Mouse (Mus musculus): ENCODE data around the gene Cep112. TPM values are rescaled to one million over a fixed set of nuclear protein-coding genes. Genes with fewer than 3 reads are reported as not detected.
A peak's percentile ranks its signal among the peaks of the same experiment; 100 is the strongest.

The Cep112 gene
- total RNA-seq, 2 experiments from 2014 or later, result 0.12 TPM; not detected in 1

DNA sequence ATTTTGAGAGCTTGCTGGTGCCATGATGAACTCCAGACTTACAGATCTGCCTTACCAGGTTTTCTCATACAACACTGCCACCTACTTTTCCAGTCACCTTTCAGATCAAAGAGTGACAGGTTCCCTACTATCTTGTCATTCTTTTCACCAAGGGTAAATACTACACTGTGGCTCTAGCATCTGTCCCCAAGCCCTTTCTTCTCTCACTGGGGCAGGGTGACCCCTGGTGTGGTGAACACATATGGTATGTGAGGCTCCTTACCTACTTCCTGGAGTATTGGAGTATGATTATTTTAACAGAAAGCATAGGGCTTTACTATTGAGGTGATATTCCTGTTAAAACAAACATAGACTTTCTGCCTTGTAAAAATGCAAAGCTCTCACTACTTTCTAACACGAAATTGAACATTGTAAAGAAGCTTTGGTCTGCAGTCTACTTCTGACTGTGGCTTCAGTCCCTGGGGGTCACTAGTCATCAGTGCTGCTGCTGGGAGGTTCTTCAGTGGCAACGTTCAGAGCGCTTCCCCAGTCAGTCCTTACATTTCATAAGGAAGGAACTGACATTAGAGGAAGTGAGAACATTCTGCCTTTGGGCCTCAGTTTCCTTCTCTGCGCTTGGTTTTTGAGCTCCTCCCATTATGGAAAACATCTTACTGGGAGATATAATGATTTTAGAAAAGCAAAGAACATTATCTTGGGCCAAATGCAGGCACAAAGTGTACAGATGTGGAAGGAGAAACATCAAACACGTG lies 168.4 kb downstream of the Cep112 start:
- ATAC-seq (replicated peaks; ENCODE audit: poor library complexity), result no peak

DNA sequence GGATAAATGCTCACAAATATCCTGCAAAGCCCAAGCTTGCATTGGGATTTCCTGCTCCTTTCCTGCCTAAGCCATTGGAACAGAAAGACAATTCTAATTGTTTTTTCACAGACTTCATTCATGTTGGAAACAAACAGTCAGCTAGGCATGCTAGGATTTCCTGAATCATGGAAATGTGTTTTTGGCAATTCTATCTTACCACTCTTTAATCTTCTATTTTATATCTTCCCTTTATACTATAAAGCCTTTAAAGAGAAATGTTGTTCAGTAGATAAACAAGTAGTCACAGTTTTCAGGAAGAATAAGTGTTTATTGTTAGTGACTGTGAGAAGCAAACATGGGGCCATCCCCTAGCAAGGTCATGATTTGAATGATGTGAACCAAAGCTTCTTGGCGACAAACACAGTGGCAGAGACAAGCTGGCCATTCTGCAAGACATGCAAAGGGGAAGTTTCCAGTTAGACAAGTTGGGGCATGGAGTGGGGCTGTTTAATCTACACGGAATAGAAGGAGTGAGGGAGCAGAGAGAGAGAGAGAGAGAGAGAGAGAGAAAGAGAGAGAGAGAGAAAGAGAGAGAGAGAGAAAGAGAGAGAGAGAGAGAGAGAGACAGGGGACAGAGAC lies 169.1 kb downstream of the Cep112 start:
- ATAC-seq (replicated peaks; ENCODE audit: poor library complexity), result no peak

DNA sequence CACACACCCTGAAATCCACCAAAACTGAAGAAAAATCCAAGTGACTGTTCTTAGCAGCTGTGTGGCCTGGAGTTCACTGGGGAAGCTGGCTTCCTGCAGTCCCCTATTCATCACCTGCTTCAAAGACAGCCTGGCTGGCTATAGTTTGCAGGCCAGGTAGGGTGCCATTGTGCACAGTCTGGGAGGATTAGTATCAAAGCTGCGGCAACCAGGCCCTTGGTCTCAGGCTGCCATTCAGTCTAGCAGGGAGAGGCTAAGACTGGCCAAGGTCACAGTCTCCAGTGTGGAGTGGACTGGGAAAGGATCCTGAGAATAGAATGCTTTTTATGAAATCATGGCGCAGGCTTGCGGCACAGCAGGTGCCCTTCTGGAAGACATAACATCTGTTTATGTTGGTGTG lies 180.3 kb downstream of the Cep112 start:
- ATAC-seq (replicated peaks; ENCODE audit: poor library complexity), result no peak

DNA sequence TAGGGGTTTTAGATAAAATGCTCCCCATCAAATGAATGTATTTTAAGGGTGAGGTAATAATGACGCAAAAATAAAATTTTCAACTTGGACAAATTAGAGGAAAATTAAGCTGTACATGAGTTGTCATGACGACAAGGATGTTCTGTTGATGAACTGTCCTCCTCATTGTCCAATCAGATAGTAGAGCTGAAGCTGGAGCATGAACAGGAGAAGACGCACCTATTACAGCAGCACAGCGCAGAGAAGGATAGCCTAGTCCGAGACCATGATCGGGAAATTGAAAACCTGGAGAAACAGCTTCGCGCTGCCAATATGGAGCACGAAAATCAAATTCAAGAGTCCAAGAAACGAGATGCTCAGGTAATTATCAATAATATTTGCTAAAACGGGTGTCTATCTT lies 181.0 kb downstream of the Cep112 start:
- no peak for ATAC-seq (replicated peaks; ENCODE audit: poor library complexity)

DNA sequence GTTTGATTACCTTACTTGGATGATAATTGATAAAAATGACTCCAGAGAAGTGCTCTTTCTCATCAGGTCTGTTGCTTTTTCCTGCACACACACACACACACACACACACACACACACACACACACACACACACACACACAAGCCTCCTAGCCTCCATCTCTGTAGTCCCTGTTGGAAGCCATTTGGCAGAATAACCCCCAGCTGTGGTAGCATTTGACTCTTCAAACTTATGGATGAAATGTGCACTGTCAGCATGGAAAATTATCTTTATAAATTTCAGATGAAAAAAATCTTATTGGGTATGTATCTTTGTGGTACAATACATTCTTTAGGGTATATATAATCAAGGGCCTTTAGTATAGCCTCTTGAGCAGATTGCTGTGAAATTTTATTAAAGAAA lies 181.8 kb downstream of the Cep112 start:
- ATAC-seq (replicated peaks; ENCODE audit: poor library complexity), result no peak

DNA sequence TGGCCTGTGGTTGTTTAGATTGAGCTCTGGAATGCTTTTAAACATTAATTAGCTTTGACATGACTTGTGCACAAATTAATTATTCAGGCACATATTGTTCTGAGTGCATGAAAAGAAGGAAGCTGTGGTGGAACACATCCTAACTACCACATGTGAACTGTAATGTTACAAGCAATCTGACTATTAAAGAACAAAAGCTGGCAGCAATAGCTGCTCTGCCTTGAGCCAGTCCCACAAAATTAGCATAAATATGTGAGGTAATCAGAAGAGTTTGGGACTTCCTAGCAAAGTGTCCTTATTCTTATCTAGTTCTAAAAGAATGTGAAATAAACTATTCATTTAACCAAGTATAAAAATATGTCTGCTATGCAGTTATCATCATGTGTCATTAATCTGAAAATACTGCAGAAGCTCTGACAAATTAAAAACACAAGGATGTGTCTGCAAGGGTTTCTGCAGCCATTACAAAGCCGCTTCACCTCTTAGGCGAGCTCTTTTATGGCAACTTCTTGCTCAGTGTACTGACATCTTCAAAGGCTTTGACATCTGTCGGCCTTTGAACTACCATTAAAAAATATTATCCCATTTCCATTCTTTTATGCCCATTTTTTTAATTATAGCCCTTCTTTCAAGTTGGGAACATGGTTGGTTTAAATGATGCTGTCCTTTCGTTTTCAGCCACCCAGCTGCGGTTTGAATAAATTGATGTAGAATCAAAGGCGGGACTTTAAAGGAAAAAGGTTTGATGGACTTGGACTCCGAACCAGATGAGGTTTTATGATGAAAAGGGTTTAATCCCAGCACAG lies 195.8 kb downstream of the Cep112 start:
- no peak for ATAC-seq (replicated peaks; ENCODE audit: poor library complexity)

DNA sequence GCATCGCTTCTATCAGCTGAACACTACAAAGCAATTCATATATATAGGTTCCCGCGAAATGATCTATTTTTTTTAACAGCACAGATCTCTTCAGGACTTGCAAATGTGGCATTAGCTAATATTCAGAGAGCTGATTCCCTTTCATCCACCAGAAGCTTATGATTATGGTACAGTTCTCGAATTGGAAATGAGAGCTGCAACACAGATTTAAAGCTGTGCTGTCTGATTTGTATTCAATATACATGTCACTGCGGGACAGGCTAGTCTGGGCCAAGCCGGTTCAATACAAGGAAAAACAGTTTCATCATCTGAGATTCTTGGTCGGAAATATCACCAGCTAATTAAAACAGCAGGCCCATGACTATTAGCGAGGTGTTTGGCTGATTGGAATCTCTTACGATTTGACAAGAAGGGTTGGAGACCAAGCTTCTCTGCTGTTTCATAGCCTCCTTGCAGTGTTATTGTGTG lies 196.5 kb downstream of the Cep112 start:
- no peak for ATAC-seq (replicated peaks; ENCODE audit: poor library complexity)

DNA sequence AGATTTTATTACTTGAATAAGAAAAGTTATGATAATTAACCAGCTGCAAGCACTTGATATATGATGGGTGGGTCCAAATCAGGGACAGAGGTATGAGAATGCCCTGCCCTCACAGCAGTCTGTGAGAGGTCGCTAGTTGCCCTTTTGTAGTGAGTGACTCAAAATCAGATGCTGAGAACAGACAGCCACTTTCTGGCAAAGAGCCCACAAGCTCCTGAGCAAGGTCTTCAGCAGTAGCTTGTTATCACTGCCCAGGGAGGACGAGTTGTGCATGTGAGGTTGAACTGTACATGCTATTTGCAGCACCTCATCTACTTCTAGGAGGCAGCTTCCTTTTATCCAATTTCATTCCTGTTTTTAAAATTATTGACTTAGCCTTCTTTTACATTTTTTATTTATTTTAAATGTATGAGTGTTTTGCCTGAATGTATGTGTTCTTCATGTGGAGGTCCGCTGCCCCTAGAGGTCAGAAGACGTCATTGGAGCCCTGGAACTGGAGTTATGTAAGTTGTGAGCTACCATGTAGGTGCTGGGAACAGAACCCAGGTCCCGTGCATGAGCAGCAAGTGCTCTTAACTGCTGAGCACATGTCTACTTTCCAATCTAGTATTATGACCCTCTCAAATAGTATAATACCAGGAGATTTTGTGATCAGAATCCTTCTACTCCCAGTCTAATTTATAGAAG lies 200.7 kb downstream of the Cep112 start:
- peak; percentile 54; the same call in 1 of the 2 replicates for ATAC-seq (replicated peaks; ENCODE audit: poor library complexity)

DNA sequence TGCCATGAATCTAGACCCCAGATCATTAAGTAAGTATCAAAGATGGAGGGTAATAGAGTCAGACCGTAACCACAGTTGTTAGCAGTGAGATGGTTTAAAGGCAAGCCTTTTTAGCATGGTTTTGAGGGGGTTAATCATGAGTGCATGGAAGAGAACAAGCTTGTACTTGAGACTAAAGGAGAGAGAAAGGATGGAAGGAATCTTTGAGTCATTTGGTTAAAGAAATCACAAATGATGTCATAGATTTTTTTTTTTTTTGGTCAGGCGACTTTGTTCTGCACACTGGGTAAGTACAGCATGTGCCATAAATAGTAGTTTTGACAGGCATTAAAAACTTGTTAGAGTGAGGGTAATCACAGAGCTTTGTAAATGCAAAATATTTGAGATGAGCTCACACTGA lies 212.8 kb downstream of the Cep112 start:
- ATAC-seq (replicated peaks; ENCODE audit: poor library complexity), result no peak

DNA sequence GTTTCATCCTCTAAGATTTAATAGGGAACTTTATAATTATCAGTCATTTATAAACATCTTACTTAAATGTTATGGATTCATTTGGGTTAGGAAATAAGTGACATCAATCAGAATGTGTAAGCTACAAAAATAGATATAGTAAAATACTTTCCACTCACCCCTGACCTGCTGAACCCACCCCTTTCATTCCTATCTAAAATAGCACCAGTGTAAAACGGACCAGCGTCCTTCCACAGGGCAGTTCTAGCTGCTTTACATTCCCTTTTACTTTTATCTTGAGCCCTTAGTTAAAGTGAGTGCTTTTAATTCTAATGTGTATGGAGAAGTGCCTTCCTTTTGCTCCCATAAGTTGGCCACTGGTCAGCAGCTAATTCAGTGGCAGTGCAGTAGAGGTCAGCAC lies 230.6 kb downstream of the Cep112 start:
- ATAC-seq (replicated peaks; ENCODE audit: poor library complexity), result no peak

DNA sequence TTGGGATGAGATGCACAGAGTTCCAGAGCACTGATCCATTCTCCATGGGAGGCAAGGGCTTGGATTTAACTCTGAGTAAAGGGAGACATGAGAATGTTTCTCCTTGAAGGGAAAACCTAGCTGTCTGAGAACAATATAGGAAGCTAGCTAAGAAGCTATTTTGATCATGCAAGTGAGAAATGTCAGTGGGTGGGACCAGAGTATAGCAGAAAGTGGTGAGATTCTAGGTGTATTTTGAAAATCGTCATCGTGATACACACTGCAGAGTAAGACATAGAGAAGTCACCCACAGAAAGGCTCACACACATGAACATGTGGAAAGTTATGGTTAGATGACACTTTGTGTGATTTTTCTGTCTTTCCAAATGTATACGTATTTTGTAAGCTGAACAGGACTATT lies 257.0 kb downstream of the Cep112 start:
- ATAC-seq (replicated peaks; ENCODE audit: poor library complexity), result no peak

DNA sequence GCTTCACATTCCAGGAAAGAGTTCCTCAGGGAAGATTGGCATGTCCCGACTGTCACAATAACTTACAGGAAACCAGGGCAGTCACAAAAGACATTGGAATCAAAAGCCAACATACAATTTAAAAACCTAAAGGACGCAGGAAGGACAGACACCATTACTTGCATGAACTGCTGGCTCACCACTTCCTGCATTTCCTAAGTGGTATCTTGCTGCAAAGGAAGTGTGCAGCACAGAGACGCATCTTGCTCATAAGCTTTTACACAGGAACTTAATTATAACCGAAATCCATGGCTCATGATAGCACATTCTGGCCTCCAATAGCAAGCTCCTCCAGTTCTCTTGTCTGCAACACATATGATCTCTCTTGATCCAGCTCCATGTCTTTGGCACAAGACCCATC lies 271.6 kb downstream of the Cep112 start:
- ATAC-seq (replicated peaks; ENCODE audit: poor library complexity), result peak; percentile 94

DNA sequence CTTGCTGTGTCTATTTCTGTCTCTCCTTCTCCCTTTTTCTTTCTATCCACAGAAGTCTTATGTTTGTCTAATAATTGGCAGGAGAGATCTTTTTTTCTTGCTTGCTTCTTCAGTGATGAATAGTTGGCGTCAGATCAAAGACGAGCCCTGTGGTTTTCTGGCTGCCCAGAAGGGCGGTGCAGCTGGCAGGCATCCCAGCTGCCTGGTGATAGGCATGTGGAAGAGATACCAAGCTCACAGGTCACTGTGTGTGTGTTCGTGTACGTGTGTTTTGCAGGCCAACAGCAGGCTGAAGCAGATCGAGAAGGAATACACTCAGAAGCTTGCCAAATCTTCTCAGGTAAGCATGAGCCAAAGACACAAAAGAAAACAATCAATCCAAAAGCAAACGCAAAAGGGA lies 327.3 kb downstream of the Cep112 start:
- ATAC-seq (replicated peaks; ENCODE audit: poor library complexity), result peak; percentile 97

DNA sequence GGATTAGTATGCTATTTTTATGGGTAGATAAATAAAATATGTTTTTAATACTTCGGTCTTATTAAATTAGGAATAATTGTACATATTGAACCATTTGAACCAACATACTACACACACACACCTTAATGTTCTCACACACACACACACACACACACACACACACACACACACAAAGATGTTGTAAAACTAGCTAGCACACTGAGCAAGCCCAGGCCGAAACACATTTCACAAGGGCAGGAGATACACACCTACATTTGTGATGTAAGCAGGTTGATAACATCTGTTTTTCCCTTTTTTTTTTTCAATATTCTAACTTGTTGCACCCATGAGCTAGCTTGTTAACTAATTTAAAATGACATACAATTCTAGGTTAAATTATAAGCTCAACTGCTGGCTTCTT lies 327.8 kb downstream of the Cep112 start:
- ATAC-seq (replicated peaks; ENCODE audit: poor library complexity), result no peak

DNA sequence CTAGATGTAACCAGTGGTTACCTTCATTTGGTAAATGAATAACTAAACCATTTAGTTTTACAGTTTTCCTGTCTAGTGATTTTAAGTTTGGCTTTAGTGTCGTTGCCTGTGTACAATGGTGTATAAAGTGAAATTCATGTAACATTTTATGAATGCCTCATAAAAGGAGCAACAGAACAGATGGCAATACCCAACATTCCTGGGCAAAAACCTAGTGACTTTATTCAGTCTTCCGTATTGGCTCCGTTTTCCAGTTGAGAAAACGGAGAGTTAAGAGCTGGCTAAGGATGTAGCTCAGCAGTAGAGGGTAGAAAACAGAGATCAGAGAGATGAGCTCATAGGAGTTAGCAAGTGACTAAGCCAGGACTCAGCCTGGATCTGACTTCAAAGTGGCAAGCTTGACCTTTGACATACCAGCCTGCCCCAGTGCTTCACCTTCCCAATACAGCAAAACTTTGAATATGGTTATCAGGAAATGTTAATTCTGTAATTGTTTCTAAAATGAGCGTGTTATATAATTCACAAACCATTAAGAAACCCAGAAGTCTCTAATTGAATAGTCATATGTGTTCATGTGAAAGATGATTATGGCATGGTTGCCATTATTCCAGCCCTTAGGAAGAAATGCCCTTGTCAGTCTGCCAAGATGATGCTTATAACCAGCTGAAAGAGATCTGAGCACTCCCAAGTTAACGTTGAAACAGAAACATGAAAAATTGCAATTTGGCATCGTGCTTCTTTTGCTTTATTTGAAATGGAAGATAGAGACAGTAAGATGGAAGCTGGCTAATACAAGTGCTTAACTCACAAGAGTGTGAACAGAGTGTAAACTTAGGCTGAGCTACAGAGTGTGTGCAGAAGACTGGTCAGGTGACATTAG lies 328.6 kb downstream of the Cep112 start:
- ATAC-seq (replicated peaks; ENCODE audit: poor library complexity), result no peak

DNA sequence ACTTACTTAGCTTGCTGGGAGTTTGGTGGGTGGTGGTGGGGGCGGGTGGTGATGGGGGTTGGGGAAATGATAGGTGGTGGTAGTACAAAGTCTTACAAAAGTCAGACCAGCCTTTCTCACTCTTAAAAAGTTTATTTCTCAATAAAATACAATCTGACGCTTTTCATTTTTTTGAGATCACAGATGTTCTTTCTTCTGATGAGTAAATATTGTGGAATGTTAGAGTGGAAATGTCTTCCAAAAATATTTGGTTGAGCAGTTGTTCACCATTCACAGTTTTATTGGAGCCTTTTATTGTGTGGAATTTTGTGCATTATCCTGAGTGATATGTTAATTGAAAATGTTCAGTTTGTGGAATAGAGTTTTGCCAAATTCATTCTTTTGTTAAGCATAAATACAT lies 332.2 kb downstream of the Cep112 start:
- no peak for ATAC-seq (replicated peaks; ENCODE audit: poor library complexity)

DNA sequence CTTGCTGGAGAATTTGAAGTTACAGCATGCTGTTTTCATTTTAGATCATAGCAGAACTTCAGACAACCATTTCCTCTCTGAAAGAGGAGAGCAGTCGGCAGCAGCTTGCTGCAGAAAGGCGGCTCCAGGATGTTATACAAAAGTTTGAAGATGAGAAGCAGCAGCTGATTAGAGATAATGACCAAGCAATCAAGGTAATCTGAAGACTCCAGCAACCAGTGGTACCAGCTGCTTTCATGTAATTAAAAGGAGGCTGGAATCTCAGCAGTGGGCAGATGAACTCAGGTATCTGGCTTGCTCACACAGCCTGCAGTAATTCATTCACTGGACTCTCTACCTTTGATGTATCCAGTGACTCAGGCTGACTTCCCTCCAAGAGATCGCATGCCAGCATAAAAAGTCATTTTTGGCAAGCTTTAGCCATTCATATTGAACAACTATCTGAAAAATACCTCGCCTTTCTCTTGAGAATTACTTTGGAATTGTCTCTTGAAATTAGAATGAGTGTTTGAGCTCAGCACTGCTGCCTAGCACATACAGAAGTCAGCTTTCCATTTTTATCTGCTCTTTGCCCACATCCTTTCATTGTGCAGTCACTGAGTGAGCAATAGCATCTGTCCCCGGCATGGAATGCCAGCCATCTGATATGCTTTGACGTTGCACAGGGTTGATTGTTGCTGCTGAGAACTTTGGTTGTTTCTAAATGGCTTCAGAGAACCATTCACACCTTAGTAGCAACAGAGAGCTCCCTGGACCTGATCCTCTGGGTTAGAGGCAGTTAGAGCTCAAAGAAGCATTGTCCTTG lies 332.8 kb downstream of the Cep112 start:
- ATAC-seq (replicated peaks; ENCODE audit: poor library complexity), result no peak

DNA sequence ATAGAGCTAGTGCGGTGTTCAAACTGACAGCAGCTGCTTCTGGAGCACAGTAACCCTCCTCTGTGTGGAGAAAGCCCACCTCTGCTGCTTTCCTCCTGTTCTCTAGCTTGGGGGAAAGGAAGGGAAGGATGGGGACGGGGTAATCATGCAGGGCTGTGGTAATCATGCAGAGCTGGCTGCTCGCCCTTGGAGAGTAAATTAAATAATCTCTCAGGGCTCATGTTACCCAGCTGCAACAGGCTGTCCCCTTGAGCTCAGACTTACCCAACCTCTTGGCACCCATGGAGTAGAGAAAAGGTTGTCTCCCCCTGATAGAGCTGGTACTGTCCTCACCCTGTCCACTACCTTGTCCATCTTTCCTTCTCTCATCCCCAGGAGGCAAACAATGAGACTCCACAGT lies 345.1 kb downstream of the Cep112 start:
- ATAC-seq (replicated peaks; ENCODE audit: poor library complexity), result no peak

DNA sequence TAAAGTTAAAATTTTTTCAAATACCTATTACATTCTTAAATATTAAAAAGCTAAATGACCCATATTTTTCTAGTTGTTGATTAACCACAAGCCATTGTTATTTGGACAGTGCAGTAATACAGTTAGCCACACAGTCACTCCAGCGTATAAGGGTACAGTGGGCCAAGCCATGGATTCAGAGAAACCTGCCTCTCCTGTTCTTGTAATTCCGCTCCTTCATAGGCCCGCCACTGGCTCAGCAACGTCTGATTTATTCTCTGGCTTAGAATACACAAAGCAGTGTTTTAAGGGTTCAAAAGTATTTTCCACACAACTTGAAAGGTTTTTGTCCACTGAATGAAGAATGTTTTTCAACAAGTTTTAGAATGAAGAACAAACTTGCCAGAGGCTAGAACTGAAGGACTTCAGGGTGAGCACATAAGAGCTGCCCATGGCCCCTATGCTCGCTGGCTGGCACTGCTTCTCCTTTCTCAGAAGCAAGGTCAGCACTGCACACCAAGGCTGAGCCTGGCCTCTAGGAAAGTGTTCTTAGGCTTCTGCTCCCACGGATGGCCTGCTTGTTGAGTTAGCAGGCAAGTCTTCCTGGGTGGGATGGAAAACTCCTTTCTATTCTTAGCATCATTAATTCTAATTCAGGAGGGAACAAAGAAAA lies 349.2 kb downstream of the Cep112 start:
- ATAC-seq (replicated peaks; ENCODE audit: poor library complexity), result no peak
